Mouse (Mus musculus) limb, embryonic 15.5 days (tissue): ENCODE results near the gene Otogl. TPM values are rescaled to one million over a fixed set of nuclear protein-coding genes. Genes with fewer than 3 reads are reported as not detected.

Source experiments
- ATAC-seq: fragments of 200-750 bp; cut with Nextera tagmentation; 2 replicates; pipeline ENCODE4 v1.8.0; 2017; ENCODE audit warnings: low read depth, moderate TSS enrichment; ENCODE audit not compliant: insufficient number of reproducible peaks, low FRiP score, low TSS enrichment
- H3K27ac ChIP-seq: fragments of 300-500 bp; sonication (generic); 2 replicates; pipeline ENCODE4 v1.5.1; 2015; ENCODE audit warnings: moderate library complexity, mild to moderate bottlenecking, inconsistent platforms
- H3K27me3 ChIP-seq: fragments of 300-500 bp; sonication (generic); 2 replicates; pipeline ENCODE4 v1.6.1; 2015; ENCODE audit warnings: inconsistent platforms
- H3K36me3 ChIP-seq: fragments of 300-500 bp; sonication (generic); 2 replicates; pipeline ENCODE4 v1.6.1; 2015; ENCODE audit warnings: inconsistent platforms
- H3K4me1 ChIP-seq: fragments of 300-500 bp; sonication (generic); 2 replicates; pipeline ENCODE4 v1.6.1; 2015; ENCODE audit warnings: inconsistent platforms
- H3K4me2 ChIP-seq: fragments of 300-500 bp; sonication (generic); 2 replicates; pipeline ENCODE4 v1.6.1; 2015; ENCODE audit warnings: mild to moderate bottlenecking, inconsistent platforms
- H3K4me3 ChIP-seq: fragments of 300-500 bp; sonication (generic); 2 replicates; pipeline ENCODE4 v1.5.1; 2015; ENCODE audit warnings: mild to moderate bottlenecking, inconsistent platforms
- H3K9ac ChIP-seq: fragments of 300-500 bp; sonication (generic); 2 replicates; pipeline ENCODE4 v1.6.1; 2015; ENCODE audit warnings: inconsistent platforms
- H3K9me3 ChIP-seq: fragments of 300-500 bp; sonication (generic); 2 replicates; pipeline ENCODE4 v1.6.1; 2016; ENCODE audit warnings: inconsistent platforms
- WGBS: fragments of 180-500 bp; shearing (Covaris S2); methylation state at CpG from one replicate; pipeline ENCODE4 v1.1.7; 2015; 5-methylcytosine and 5-hydroxymethylcytosine counted together
- polyA plus RNA-seq: library from polyadenylated mRNA; unstranded; fragments of >200 nt; fragmentation: Nextera tagmentation; extraction: Ambion mirVana; gene quantifications from 2 replicates; pipeline ENCODE4 v1.2.1, GENCODE M21; 2015

The Otogl gene
- polyA plus RNA-seq, 1 experiment from 2014 or later: 0.20 TPM

GRCm38 (mm10) chr10:107901958-107902357, 10.0 kb downstream of the Otogl start:
- no peak for ATAC-seq
- no peaks in the 10 kb centered on the region for H3K36me3 ChIP-seq
- WGBS: 75% methylated on average over 8 of the region's 8 CpGs
- no peak overlapping the region for H3K4me3 ChIP-seq
- no peak overlapping the region for H3K27ac ChIP-seq
- no peaks in the 10 kb centered on the region for H3K4me1 ChIP-seq
- H3K9me3 ChIP-seq: no peaks in the 10 kb centered on the region
- H3K27me3 ChIP-seq: no peaks in the 10 kb centered on the region
- H3K4me2 ChIP-seq: no peak overlapping the region
- no peak overlapping the region for H3K9ac ChIP-seq

GRCm38 (mm10) chr10:107901204-107901879, 10.6 kb downstream of the Otogl start:
- 62% methylated on average over 13 of the region's 13 CpGs for WGBS
- no peaks in the 10 kb centered on the region for H3K27me3 ChIP-seq
- H3K4me1 ChIP-seq: no peaks in the 10 kb centered on the region
- H3K9me3 ChIP-seq: no peaks in the 10 kb centered on the region
- no peak overlapping the region for H3K4me3 ChIP-seq
- H3K36me3 ChIP-seq: no peaks in the 10 kb centered on the region
- H3K4me2 ChIP-seq: no peak overlapping the region
- H3K9ac ChIP-seq: no peak overlapping the region
- no peak for ATAC-seq
- H3K27ac ChIP-seq: no peak overlapping the region

GRCm38 (mm10) chr10:107899946-107900345, 12.0 kb downstream of the Otogl start:
- WGBS: 82% methylated on average over 6 of the region's 6 CpGs
- H3K36me3 ChIP-seq: no peaks in the 10 kb centered on the region
- no peaks in the 10 kb centered on the region for H3K27me3 ChIP-seq
- no peak for ATAC-seq
- H3K27ac ChIP-seq: no peak overlapping the region
- H3K4me1 ChIP-seq: no peaks in the 10 kb centered on the region
- no peak overlapping the region for H3K4me3 ChIP-seq
- H3K9ac ChIP-seq: no peak overlapping the region
- H3K4me2 ChIP-seq: no peak overlapping the region
- no peaks in the 10 kb centered on the region for H3K9me3 ChIP-seq

- 85% methylated on average over 4 of the region's 4 CpGs for WGBS
- Histone ChIP-seq H3K27ac (no peak overlapping the region), H3K4me1 (no peaks in the 10 kb centered on the region), H3K9me3 (no peaks in the 10 kb centered on the region), H3K4me2 (no peak overlapping the region), H3K9ac (no peak overlapping the region), H3K27me3 (no peaks in the 10 kb centered on the region), H3K36me3 (no peaks in the 10 kb centered on the region), H3K4me3 (no peak overlapping the region)
- no peak for ATAC-seq
Measured at GRCm38 (mm10) chr10:107896158-107896557, 15.8 kb downstream of the Otogl start.

GRCm38 (mm10) chr10:107894663-107895581, 17.0 kb downstream of the Otogl start:
- H3K9me3 ChIP-seq: no peaks in the 10 kb centered on the region
- no peak for ATAC-seq
- no peaks in the 10 kb centered on the region for H3K27me3 ChIP-seq
- H3K4me2 ChIP-seq: no peak overlapping the region
- H3K27ac ChIP-seq: no peak overlapping the region
- H3K4me1 ChIP-seq: no peaks in the 10 kb centered on the region
- H3K36me3 ChIP-seq: no peaks in the 10 kb centered on the region
- WGBS: 53% methylated on average over 8 of the region's 8 CpGs
- no peak overlapping the region for H3K9ac ChIP-seq
- H3K4me3 ChIP-seq: no peak overlapping the region

GRCm38 (mm10) chr10:107890400-107890799, 21.5 kb downstream of the Otogl start:
- 89% methylated on average over 9 of the region's 9 CpGs for WGBS
- Histone ChIP-seq H3K4me3 (no peak overlapping the region), H3K9me3 (no peaks in the 10 kb centered on the region)

GRCm38 (mm10) chr10:107872542-107872941, 39.4 kb downstream of the Otogl start:
- H3K27ac ChIP-seq: no peak overlapping the region
- H3K9me3 ChIP-seq: no peaks in the 10 kb centered on the region
- no peak for ATAC-seq
- no peak overlapping the region for H3K4me2 ChIP-seq
- whole genome bisulfite sequencing: 90% methylated on average over 5 of the region's 5 CpGs
- H3K9ac ChIP-seq: no peak overlapping the region
- H3K4me3 ChIP-seq: no peak overlapping the region
- H3K36me3 ChIP-seq: no peaks in the 10 kb centered on the region
- no peaks in the 10 kb centered on the region for H3K27me3 ChIP-seq
- H3K4me1 ChIP-seq: no peaks in the 10 kb centered on the region

More at GRCm38 (mm10) chr10:107890400-107890799, 21.5 kb downstream of the Otogl start:
- no peak overlapping the region for H3K27ac ChIP-seq
- H3K9ac ChIP-seq: no peak overlapping the region
- no peak overlapping the region for H3K4me2 ChIP-seq
- no peaks in the 10 kb centered on the region for H3K36me3 ChIP-seq
- no peaks in the 10 kb centered on the region for H3K27me3 ChIP-seq
- no peaks in the 10 kb centered on the region for H3K4me1 ChIP-seq
- no peak for ATAC-seq

- H3K27me3 ChIP-seq: no peaks in the 10 kb centered on the region
- H3K9ac ChIP-seq: no peak overlapping the region
- ATAC-seq: no peak
- no peaks in the 10 kb centered on the region for H3K36me3 ChIP-seq
- no peaks in the 10 kb centered on the region for H3K9me3 ChIP-seq
- no peaks in the 10 kb centered on the region for H3K4me1 ChIP-seq
- WGBS: 83% methylated on average over 4 of the region's 4 CpGs
- no peak overlapping the region for H3K4me3 ChIP-seq
- no peak overlapping the region for H3K4me2 ChIP-seq
- H3K27ac ChIP-seq: no peak overlapping the region
Measured at GRCm38 (mm10) chr10:107872109-107872508, 39.8 kb downstream of the Otogl start.

GRCm38 (mm10) chr10:107870540-107870939, 41.4 kb downstream of the Otogl start:
- 74% methylated on average over 7 of the region's 7 CpGs for WGBS
- H3K9ac ChIP-seq: no peak overlapping the region
- H3K4me3 ChIP-seq: no peak overlapping the region
- H3K36me3 ChIP-seq: no peaks in the 10 kb centered on the region
- H3K27ac ChIP-seq: no peak overlapping the region
- no peaks in the 10 kb centered on the region for H3K9me3 ChIP-seq
- no peak overlapping the region for H3K4me2 ChIP-seq
- H3K4me1 ChIP-seq: no peaks in the 10 kb centered on the region
- no peak for ATAC-seq
- no peaks in the 10 kb centered on the region for H3K27me3 ChIP-seq

GRCm38 (mm10) chr10:107868904-107869303, 43.0 kb downstream of the Otogl start:
- WGBS: 89% methylated on average over 8 of the region's 8 CpGs
- no peak overlapping the region for H3K4me3 ChIP-seq

GRCm38 (mm10) chr10:107867414-107867813, 44.5 kb downstream of the Otogl start:
- no peaks in the 10 kb centered on the region for H3K27me3 ChIP-seq
- no peak for ATAC-seq
- WGBS: 67% methylated on average over 4 of the region's 4 CpGs
- H3K4me1 ChIP-seq: no peaks in the 10 kb centered on the region
- no peak overlapping the region for H3K27ac ChIP-seq
- no peak overlapping the region for H3K9ac ChIP-seq
- H3K4me3 ChIP-seq: no peak overlapping the region
- no peaks in the 10 kb centered on the region for H3K36me3 ChIP-seq
- no peak overlapping the region for H3K4me2 ChIP-seq
- H3K9me3 ChIP-seq: no peaks in the 10 kb centered on the region

More at GRCm38 (mm10) chr10:107868904-107869303, 43.0 kb downstream of the Otogl start:
- H3K4me1 ChIP-seq: no peaks in the 10 kb centered on the region
- H3K27me3 ChIP-seq: no peaks in the 10 kb centered on the region
- no peaks in the 10 kb centered on the region for H3K9me3 ChIP-seq
- no peak overlapping the region for H3K9ac ChIP-seq
- H3K4me2 ChIP-seq: no peak overlapping the region
- no peak overlapping the region for H3K27ac ChIP-seq
- no peaks in the 10 kb centered on the region for H3K36me3 ChIP-seq
- ATAC-seq: no peak

GRCm38 (mm10) chr10:107860235-107860917, 51.6 kb downstream of the Otogl start:
- no peak overlapping the region for H3K9ac ChIP-seq
- no peaks in the 10 kb centered on the region for H3K36me3 ChIP-seq

More at GRCm38 (mm10) chr10:107860235-107860917, 51.6 kb downstream of the Otogl start:
- no peaks in the 10 kb centered on the region for H3K4me1 ChIP-seq
- no peak overlapping the region for H3K4me2 ChIP-seq
- H3K27me3 ChIP-seq: no peaks in the 10 kb centered on the region
- no peak overlapping the region for H3K27ac ChIP-seq
- no peak for ATAC-seq
- H3K4me3 ChIP-seq: no peak overlapping the region
- 68% methylated on average over 8 of the region's 8 CpGs for WGBS
- H3K9me3 ChIP-seq: no peaks in the 10 kb centered on the region
